Mouse (Mus musculus) forebrain, embryonic 14.5 days (tissue): ENCODE measurements around the gene Tldc2. TPM values are rescaled to one million over a fixed set of nuclear protein-coding genes. Genes with fewer than 3 reads are reported as not detected.

Source experiments
- ATAC-seq: fragments of 200-750 bp; cut with Nextera tagmentation; 2 replicates; pipeline ENCODE4 v1.8.0; 2017; ENCODE audit warnings: mild to moderate bottlenecking, moderate library complexity
- DNase-seq: peaks from one replicate; pipeline ENCODE4 v3.0.0-alpha.2; 2015; ENCODE audit warnings: low spot score
- H3K27ac ChIP-seq: fragments of 300-500 bp; sonication (generic); 2 replicates; pipeline ENCODE4 v1.5.1; 2014; ENCODE audit warnings: low read depth, mild to moderate bottlenecking, control low read depth, low read length, moderate library complexity
- H3K27me3 ChIP-seq: fragments of 300-500 bp; sonication (generic); replicated peaks from 2 replicates; pipeline ENCODE4 v1.6.1; 2014; ENCODE audit warnings: low read length, control low read depth, mixed read lengths; ENCODE audit not compliant: control insufficient read depth, insufficient read depth
- H3K36me3 ChIP-seq: fragments of 300-500 bp; sonication (generic); 2 replicates; pipeline ENCODE4 v1.6.1; 2014; ENCODE audit warnings: low read length, control low read depth; ENCODE audit not compliant: control insufficient read depth, insufficient read depth
- H3K4me1 ChIP-seq: fragments of 300-500 bp; sonication (generic); 2 replicates; pipeline ENCODE4 v1.6.1; 2014; ENCODE audit warnings: antibody characterized with exemption, low read length, control low read depth; ENCODE audit not compliant: control insufficient read depth, insufficient read depth
- H3K4me2 ChIP-seq: fragments of 300-500 bp; sonication (generic); 2 replicates; pipeline ENCODE4 v1.6.1; 2014; ENCODE audit warnings: mild to moderate bottlenecking, control low read depth, low read length
- H3K4me3 ChIP-seq: fragments of 300-500 bp; sonication (generic); 2 replicates; pipeline ENCODE4 v1.5.1; 2014; ENCODE audit warnings: low read depth, low read length, control low read depth
- H3K9ac ChIP-seq: fragments of 300-500 bp; sonication (generic); 2 replicates; pipeline ENCODE4 v1.6.1; 2014; ENCODE audit warnings: mild to moderate bottlenecking, low read length, control low read depth, moderate library complexity
- H3K9me3 ChIP-seq: fragments of 300-500 bp; sonication (generic); replicated peaks from 2 replicates; pipeline ENCODE4 v1.6.1; 2016; ENCODE audit warnings: low read length, control low read depth, mixed read lengths; ENCODE audit not compliant: control insufficient read depth
- WGBS: fragments of 180-500 bp; shearing (Covaris S2); extraction: QIAGEN DNeasy Blood & Tissue Kit; methylation state at CpG from one replicate; pipeline ENCODE4 v1.1.7; 2014; 5-methylcytosine and 5-hydroxymethylcytosine counted together
- polyA plus RNA-seq: library from polyadenylated mRNA; unstranded; fragments of >200 nt; fragmentation: Nextera tagmentation; extraction: Ambion mirVana; gene quantifications from 2 replicates; pipeline ENCODE4 v1.2.1, GENCODE M21; 2014

Tldc2 gene
- polyA plus RNA-seq, 1 experiment from 2014 or later = not detected

GRCm38 (mm10) chr2:157138808-157139207 lies 52.0 kb downstream of the Tldc2 start:
- H3K4me3 ChIP-seq = no peak overlapping the region
- H3K27ac ChIP-seq = no peak overlapping the region
- no peak for ATAC-seq
- no peaks in the 10 kb centered on the region for H3K27me3 ChIP-seq
- no peak overlapping the region for H3K4me2 ChIP-seq
- H3K9me3 ChIP-seq = no peaks in the 10 kb centered on the region; the same call in 1 of the 2 replicates
- no peak for DNase-seq
- no peak overlapping the region for H3K9ac ChIP-seq
- WGBS = 86% methylated on average over 5 of the region's 5 CpGs
- H3K36me3 ChIP-seq = no peaks in the 10 kb centered on the region
- no peaks in the 10 kb centered on the region for H3K4me1 ChIP-seq

- no peak for ATAC-seq
- Histone ChIP-seq H3K4me1 (no peaks in the 10 kb centered on the region), H3K27me3 (no peaks in the 10 kb centered on the region), H3K9ac (no peak overlapping the region), H3K4me3 (no peak overlapping the region), H3K4me2 (no peak overlapping the region), H3K27ac (no peak overlapping the region), H3K36me3 (0 out of 2 replicates have a peak, but pooled peaks cover 2% of the 10 kb centered on the region), H3K9me3 (no peaks in the 10 kb centered on the region; the same call in 1 of the 2 replicates)
- WGBS = 92% methylated on average over 5 of the region's 5 CpGs
- DNase-seq = no peak
Observed at GRCm38 (mm10) chr2:157139251-157139802, 52.5 kb downstream of the Tldc2 start.

DNA sequence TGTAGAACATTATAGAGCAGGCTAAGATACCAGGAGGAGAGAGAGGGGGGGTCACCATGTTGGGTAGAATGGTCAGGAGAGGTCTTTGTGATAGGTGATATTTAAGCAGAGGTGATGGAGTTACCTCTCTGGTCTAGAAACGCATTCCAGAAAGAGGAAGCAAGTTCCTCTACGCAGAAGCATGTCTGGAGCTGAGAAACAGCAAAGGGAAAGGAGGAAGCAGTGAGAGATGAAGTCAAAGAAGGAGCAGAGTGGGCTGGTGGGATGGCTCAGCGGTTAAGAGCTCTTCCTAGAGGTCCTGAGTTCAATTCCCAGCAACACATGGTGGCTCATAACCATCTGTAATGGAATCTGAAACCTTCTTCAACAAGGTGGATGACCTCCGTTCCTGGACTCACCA lies 55.1 kb downstream of the Tldc2 start:
- no peaks in the 10 kb centered on the region; the same call in 1 of the 2 replicates for H3K9me3 ChIP-seq
- H3K9ac ChIP-seq = no peak overlapping the region
- WGBS = 90% methylated on average over 4 of the region's 4 CpGs
- ATAC-seq (no peak), DNase-seq (no peak)
- H3K27me3 ChIP-seq = no peaks in the 10 kb centered on the region
- H3K27ac ChIP-seq = no peak overlapping the region
- H3K4me2 ChIP-seq = no peak overlapping the region
- H3K4me1 ChIP-seq = no peaks in the 10 kb centered on the region
- H3K4me3 ChIP-seq = no peak overlapping the region
- H3K36me3 ChIP-seq = peaks cover 19% of the 10 kb centered on the region; the same call in 1 of the 2 replicates

DNA sequence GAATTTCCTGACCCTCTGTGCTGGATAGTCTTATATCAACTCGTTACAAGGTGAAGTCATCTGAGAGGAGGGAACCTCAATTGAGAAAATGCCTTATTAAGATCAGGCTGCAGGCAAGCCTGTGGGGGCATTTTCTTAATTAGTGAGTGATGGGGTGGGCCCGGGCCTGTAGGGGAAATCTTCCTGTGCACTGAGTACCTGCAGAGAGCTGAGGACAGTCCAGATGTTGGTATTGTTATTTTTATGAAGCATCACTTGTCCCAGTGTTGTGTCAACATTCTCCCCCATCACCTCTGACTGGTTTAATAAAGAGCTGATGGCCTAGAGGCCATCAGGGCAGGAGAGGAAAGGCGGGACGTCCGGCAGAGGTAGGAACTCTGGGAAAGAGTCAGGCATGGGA lies 57.3 kb downstream of the Tldc2 start:
- H3K9me3 ChIP-seq = no peaks in the 10 kb centered on the region; the same call in 1 of the 2 replicates
- ATAC-seq = no peak
- no peak overlapping the region for H3K9ac ChIP-seq
- no peak for DNase-seq
- no peak overlapping the region for H3K4me3 ChIP-seq
- no peak overlapping the region for H3K4me2 ChIP-seq
- 68% methylated on average over 5 of the region's 5 CpGs for WGBS
- no peak overlapping the region for H3K27ac ChIP-seq
- H3K27me3 ChIP-seq = no peaks in the 10 kb centered on the region
- H3K36me3 ChIP-seq = peaks cover 37% of the 10 kb centered on the region
- H3K4me1 ChIP-seq = no peaks in the 10 kb centered on the region

DNA sequence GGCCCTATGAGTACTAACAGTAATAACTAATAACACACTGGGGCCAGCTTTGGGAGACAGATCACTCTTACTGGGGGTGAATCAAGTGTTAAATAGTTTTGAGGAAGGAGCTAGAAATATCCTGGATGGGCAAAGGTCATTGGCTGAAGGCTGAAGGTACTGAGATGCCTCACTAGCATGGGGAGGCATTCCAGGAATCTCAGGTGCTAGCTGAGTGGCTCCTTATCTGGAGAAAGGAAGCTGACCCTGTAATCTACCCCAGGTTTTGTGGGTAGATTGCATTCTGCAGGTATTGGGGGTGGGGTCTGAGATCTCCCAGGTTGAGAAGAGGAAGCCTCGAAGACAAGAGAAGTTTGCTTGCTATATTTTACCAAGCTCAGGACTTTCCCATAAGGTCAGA lies 58.3 kb downstream of the Tldc2 start:
- Histone ChIP-seq H3K27me3 (no peaks in the 10 kb centered on the region), H3K9me3 (no peaks in the 10 kb centered on the region; the same call in 1 of the 2 replicates), H3K4me3 (no peak overlapping the region), H3K4me1 (no peaks in the 10 kb centered on the region), H3K36me3 (peaks cover 47% of the 10 kb centered on the region), H3K9ac (no peak overlapping the region), H3K4me2 (no peak overlapping the region), H3K27ac (no peak overlapping the region)
- 97% methylated on average over 1 of the region's 1 CpGs for WGBS
- DNase-seq (no peak), ATAC-seq (no peak)

Other genes starting within 250 kb of the Tldc2 start
- gene Tgif2, start 247.0 kb upstream of the Tldc2 start, polyA plus RNA-seq = 45.1 and 48.0 TPM in 2 replicates
- gene 4930518I15Rik, start 229.1 kb upstream of the Tldc2 start, polyA plus RNA-seq = 2.7 and 4.7 TPM in 2 replicates
- gene Rab5if, start 223.9 kb upstream of the Tldc2 start, polyA plus RNA-seq = 163 and 174 TPM in 2 replicates
- 0.09 and 0.11 TPM in 2 replicates for gene Sla2, start 199.9 kb upstream of the Tldc2 start, polyA plus RNA-seq
- 93.6 and 106 TPM in 2 replicates for gene Ndrg3, start 95.0 kb upstream of the Tldc2 start, polyA plus RNA-seq
- gene Dsn1, start 79.9 kb upstream of the Tldc2 start, polyA plus RNA-seq = 24.5 and 27.7 TPM in 2 replicates
- 5.9 and 8.1 TPM in 2 replicates for gene Soga1, start 7.8 kb upstream of the Tldc2 start, polyA plus RNA-seq
- gene Samhd1, start 48.2 kb downstream of the Tldc2 start, polyA plus RNA-seq = 13.6 and 15.6 TPM in 2 replicates
- 12.1 and 16.1 TPM in 2 replicates for gene Rbl1, start 117.5 kb downstream of the Tldc2 start, polyA plus RNA-seq
- gene Rpn2, start 192.0 kb downstream of the Tldc2 start, polyA plus RNA-seq = 163 and 183 TPM in 2 replicates
- gene Mroh8, start 192.5 kb downstream of the Tldc2 start, polyA plus RNA-seq = 0.13 and 0.37 TPM in 2 replicates